Mouse (Mus musculus): ENCODE measurements around the gene Slc25a4. TPM values are rescaled to one million over a fixed set of nuclear protein-coding genes. Genes with fewer than 3 reads are reported as not detected.
A peak's percentile ranks its signal among the peaks of the same experiment; 100 is the strongest.
"Not testable (repeated sequence)": the region's sequence is repeated elsewhere in the genome, so short reads cannot be mapped to it uniquely, and the experiment has no call there.

Slc25a4 gene
- polyA plus RNA-seq, 1 experiment from 2014 or later: 710 TPM

DNA sequence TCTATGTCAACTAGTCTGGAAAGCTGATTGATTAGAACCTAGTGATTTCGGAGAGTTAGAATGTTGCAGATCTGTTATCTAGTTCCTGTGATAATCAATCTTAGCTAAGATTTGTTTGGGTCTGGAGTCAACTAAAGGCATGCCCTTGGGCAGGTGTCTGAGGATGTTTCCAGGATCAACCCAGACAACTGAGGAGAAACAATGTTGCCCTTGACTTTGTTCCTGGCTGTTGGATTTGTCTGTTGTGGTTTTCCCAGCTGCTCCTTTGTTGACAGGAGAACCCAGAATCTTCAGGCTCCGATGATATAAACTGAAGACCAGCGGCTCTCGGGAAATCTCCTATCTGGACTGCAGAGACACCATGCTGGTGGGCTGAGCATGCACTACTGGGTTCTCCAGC lies 23.7 kb upstream of the Slc25a4 start:
- H3K36me3 ChIP-seq (ENCODE audit: control insufficient read depth, insufficient read depth): no peaks in the 10 kb centered on the region
- H3K27ac ChIP-seq (ENCODE audit: low read length): no peak overlapping the region
- whole genome bisulfite sequencing: 90% methylated on average over 4 of the region's 4 CpGs
- no peaks in the 10 kb centered on the region for H3K9me3 ChIP-seq (ENCODE audit: control insufficient read depth, low read length)
- no peak overlapping the region for H3K4me3 ChIP-seq (replicated peaks; ENCODE audit: low read length)
- H3K27me3 ChIP-seq (replicated peaks; ENCODE audit: control insufficient read depth, insufficient read depth, low read length): 0 out of 2 replicates have a peak, but pooled peaks cover under 1% of the 10 kb centered on the region
- no peak overlapping the region for H3K4me2 ChIP-seq (ENCODE audit: low read length)
- ATAC-seq: no peak
- no peak overlapping the region for H3K9ac ChIP-seq (replicated peaks; ENCODE audit: low read depth, low read length)
- H3K4me1 ChIP-seq (replicated peaks; ENCODE audit: control insufficient read depth, insufficient read depth, low read length): no peaks in the 10 kb centered on the region

DNA sequence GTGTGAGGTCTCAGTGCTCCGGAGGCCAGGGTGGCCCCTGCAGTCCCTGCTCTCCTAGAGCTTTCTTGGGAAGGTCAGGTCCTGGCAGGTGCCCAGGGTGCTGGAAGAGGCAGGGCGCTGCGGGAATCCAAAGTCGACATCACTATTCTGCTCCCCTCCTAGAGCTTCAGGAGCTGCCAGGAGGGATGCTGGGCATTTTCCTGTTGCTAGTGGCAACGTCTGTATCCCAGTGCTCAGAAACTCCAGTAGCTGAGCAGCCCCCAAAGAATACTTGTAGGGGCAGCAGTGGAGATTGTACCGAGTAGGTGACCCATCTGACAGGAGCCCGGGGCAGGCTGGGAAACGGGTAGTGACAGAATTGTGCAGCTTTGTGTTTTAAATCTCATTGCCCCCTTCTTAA lies 21.7 kb upstream of the Slc25a4 start:
- ATAC-seq: peak; percentile 36; the same call in 1 of the 2 replicates
- no peak overlapping the region for H3K4me2 ChIP-seq (ENCODE audit: low read length)
- 45% methylated on average over 8 of the region's 8 CpGs for WGBS

DNA sequence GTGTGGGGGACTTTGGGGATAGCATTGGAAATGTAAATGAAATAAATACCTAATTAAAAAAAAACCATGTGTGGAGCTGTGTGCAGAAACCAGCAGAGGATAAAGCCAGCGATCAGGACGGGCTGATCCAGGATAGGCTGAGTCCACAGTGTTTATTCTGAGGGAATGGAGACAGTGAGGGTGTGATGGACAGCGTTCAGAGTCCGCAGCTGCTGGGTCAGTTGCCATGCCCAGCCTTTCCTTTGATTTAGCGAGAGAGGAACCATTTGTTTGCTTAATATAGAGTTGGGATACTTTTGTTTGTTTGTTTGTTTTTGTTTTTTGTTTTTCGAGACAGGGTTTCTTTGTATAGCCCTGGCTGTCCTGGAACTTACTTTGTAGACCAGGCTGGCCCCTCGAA lies 20.9 kb upstream of the Slc25a4 start:
- not testable (repeated sequence) for H3K27ac ChIP-seq (ENCODE audit: low read length); H3K9ac ChIP-seq (replicated peaks; ENCODE audit: low read depth, low read length); H3K36me3 ChIP-seq (ENCODE audit: control insufficient read depth, insufficient read depth); H3K9me3 ChIP-seq (ENCODE audit: control insufficient read depth, low read length); H3K4me1 ChIP-seq (replicated peaks; ENCODE audit: control insufficient read depth, insufficient read depth, low read length); H3K4me2 ChIP-seq (ENCODE audit: low read length); ATAC-seq; H3K4me3 ChIP-seq (replicated peaks; ENCODE audit: low read length); H3K27me3 ChIP-seq (replicated peaks; ENCODE audit: control insufficient read depth, insufficient read depth, low read length)
- 81% methylated on average over 7 of the region's 7 CpGs for WGBS

More for the DNA sequence above, 21.7 kb upstream of the Slc25a4 start:
- no peak overlapping the region for H3K9ac ChIP-seq (replicated peaks; ENCODE audit: low read depth, low read length)
- H3K4me3 ChIP-seq (replicated peaks; ENCODE audit: low read length): no peak overlapping the region
- no peak overlapping the region for H3K27ac ChIP-seq (ENCODE audit: low read length)
- H3K36me3 ChIP-seq (ENCODE audit: control insufficient read depth, insufficient read depth): no peaks in the 10 kb centered on the region
- no peaks in the 10 kb centered on the region for H3K27me3 ChIP-seq (replicated peaks; ENCODE audit: control insufficient read depth, insufficient read depth, low read length)
- no peaks in the 10 kb centered on the region for H3K4me1 ChIP-seq (replicated peaks; ENCODE audit: control insufficient read depth, insufficient read depth, low read length)
- no peaks in the 10 kb centered on the region for H3K9me3 ChIP-seq (ENCODE audit: control insufficient read depth, low read length)

DNA sequence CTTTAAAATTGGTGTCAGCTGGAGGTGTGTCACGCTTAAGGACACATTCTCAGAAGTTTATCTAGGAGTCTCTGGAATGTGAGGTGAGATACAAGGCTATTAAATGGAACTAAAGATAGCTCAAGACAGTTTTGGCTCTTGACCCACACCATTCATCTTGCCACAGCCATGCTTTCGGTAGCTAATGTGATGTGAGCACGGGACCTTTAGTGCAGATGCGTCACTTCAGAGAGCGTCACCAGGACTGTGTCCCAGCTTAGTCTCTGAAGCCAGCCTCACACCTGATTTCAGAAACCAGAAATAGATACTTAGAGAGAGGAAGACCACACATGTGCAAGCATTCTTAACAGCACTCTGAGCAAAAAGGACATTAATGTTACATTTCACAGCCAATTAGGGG lies 15.5 kb upstream of the Slc25a4 start:
- no peaks in the 10 kb centered on the region for H3K27me3 ChIP-seq (replicated peaks; ENCODE audit: control insufficient read depth, insufficient read depth, low read length)
- no peak overlapping the region for H3K27ac ChIP-seq (ENCODE audit: low read length)
- WGBS: 90% methylated on average over 5 of the region's 5 CpGs
- no peak overlapping the region for H3K4me2 ChIP-seq (ENCODE audit: low read length)
- H3K36me3 ChIP-seq (ENCODE audit: control insufficient read depth, insufficient read depth): no peaks in the 10 kb centered on the region
- no peaks in the 10 kb centered on the region for H3K4me1 ChIP-seq (replicated peaks; ENCODE audit: control insufficient read depth, insufficient read depth, low read length)
- H3K9ac ChIP-seq (replicated peaks; ENCODE audit: low read depth, low read length): no peak overlapping the region
- no peaks in the 10 kb centered on the region for H3K9me3 ChIP-seq (ENCODE audit: control insufficient read depth, low read length)
- ATAC-seq: no peak
- H3K4me3 ChIP-seq (replicated peaks; ENCODE audit: low read length): no peak overlapping the region

DNA sequence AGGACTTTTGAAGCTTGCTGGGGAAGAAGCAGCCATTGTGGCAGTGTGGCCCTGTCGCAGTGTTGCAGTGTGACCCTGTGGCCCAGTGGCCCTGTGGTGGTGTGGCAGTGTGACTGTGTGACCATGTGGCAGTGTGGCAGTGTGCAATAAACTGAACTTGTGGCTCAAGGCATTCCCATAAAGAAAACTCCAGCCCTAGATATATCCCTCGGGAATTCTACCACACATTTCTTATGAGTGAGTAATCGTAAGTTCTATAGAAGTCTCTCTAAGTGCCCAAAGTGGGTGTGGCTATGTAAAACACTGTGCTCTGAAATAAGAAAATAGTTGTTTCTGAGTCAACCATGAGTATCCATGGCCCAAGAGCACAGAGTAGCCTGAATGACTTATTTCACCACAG lies 14.4 kb upstream of the Slc25a4 start:
- no peaks in the 10 kb centered on the region for H3K9me3 ChIP-seq (ENCODE audit: control insufficient read depth, low read length)
- no peak overlapping the region for H3K4me3 ChIP-seq (replicated peaks; ENCODE audit: low read length)
- H3K36me3 ChIP-seq (ENCODE audit: control insufficient read depth, insufficient read depth): no peaks in the 10 kb centered on the region
- WGBS: 78% methylated on average over 3 of the region's 3 CpGs
- ATAC-seq: no peak
- no peaks in the 10 kb centered on the region for H3K4me1 ChIP-seq (replicated peaks; ENCODE audit: control insufficient read depth, insufficient read depth, low read length)
- no peak overlapping the region for H3K9ac ChIP-seq (replicated peaks; ENCODE audit: low read depth, low read length)
- no peaks in the 10 kb centered on the region for H3K27me3 ChIP-seq (replicated peaks; ENCODE audit: control insufficient read depth, insufficient read depth, low read length)
- H3K27ac ChIP-seq (ENCODE audit: low read length): no peak overlapping the region
- no peak overlapping the region for H3K4me2 ChIP-seq (ENCODE audit: low read length)

DNA sequence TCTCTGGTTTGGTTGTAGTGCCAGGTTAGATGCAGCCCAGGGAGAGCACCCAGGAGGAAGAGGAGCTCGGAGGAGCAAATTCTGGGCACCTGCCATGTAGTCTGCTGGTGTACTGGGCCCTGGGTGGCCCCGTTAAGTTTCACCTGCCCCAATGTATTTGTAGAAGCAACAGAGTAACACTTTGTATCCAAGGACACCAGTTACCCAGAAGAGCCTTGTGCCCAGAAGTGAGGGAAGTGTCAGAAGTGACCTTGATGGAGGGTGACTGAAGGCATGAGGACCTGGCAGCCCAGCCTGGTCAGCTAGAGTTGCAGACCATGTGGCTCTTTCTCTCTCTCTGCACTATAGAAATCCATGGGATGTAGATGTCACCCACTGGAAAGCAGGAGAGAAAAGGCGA lies 9.5 kb upstream of the Slc25a4 start:
- Histone ChIP-seq H3K4me2 (ENCODE audit: low read length) (no peak overlapping the region), H3K4me1 (replicated peaks; ENCODE audit: control insufficient read depth, insufficient read depth, low read length) (peaks cover 5% of the 10 kb centered on the region), H3K27me3 (replicated peaks; ENCODE audit: control insufficient read depth, insufficient read depth, low read length) (no peaks in the 10 kb centered on the region), H3K36me3 (ENCODE audit: control insufficient read depth, insufficient read depth) (no peaks in the 10 kb centered on the region), H3K4me3 (replicated peaks; ENCODE audit: low read length) (no peak overlapping the region), H3K27ac (ENCODE audit: low read length) (no peak overlapping the region), H3K9ac (replicated peaks; ENCODE audit: low read depth, low read length) (no peak overlapping the region), H3K9me3 (ENCODE audit: control insufficient read depth, low read length) (no peaks in the 10 kb centered on the region)
- WGBS: 76% methylated on average over 3 of the region's 3 CpGs
- ATAC-seq: no peak

DNA sequence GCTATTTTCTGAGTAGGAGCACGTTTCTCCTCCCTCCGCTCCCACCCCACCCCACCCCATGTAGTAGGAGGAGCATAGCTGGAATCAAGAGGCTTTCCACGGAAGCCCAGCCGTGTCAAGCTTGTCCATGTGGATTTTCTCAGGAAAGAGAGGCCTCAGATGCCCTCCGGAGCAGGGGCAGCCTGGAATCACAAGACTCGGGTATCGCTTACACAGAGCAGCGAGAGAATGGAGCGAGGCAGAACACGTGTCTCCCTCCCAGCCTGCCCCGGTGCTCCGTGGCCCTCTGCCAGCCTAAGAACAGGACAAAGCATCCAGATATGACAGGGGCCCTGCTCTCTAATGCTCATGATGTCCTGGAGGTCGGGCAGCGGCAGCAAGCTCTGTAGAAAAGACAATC lies 5.8 kb upstream of the Slc25a4 start:
- Histone ChIP-seq H3K4me2 (ENCODE audit: low read length) (peak overlapping the region; percentile 81), H3K4me3 (replicated peaks; ENCODE audit: low read length) (peak overlapping the region; percentile 52), H3K4me1 (replicated peaks; ENCODE audit: control insufficient read depth, insufficient read depth, low read length) (peaks cover 6% of the 10 kb centered on the region), H3K36me3 (ENCODE audit: control insufficient read depth, insufficient read depth) (no peaks in the 10 kb centered on the region), H3K27me3 (replicated peaks; ENCODE audit: control insufficient read depth, insufficient read depth, low read length) (no peaks in the 10 kb centered on the region; the same call in 1 of the 2 replicates), H3K27ac (ENCODE audit: low read length) (peak overlapping the region; percentile 65), H3K9me3 (ENCODE audit: control insufficient read depth, low read length) (no peaks in the 10 kb centered on the region), H3K9ac (replicated peaks; ENCODE audit: low read depth, low read length) (peak overlapping the region; percentile 75)
- WGBS: 1% methylated on average over 14 of the region's 14 CpGs
- ATAC-seq: peak; percentile 91

DNA sequence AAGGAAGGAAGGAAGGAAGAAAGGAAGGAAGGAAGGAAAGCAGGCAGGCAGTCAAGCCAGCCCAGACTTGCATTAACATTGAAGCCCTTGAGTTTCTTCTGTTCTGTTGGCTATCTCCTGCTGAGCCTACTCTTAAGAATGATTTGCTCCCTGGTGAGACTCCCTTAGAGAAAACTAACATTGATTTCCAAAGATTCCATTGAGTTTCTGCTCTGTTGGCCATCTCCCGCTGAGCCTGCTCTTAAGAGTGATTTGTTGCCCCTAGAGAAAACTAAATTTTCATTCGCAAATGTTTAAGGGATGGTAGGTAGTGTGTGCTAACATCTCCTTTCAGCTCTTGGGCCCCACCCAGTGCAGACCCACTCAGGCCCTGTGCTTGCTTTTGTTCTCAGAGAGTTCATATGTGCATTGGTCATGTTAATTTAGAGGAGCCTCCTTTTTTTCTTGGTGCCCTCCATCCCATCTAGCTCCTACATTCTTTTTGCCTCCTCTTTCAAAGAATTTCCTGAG lies 2.9 kb upstream of the Slc25a4 start:
- H3K4me2 ChIP-seq (ENCODE audit: low read length): no peak overlapping the region
- no peak overlapping the region for H3K27ac ChIP-seq (ENCODE audit: low read length)
- 25% methylated on average over 2 of the region's 2 CpGs for WGBS
- no peaks in the 10 kb centered on the region; the same call in 1 of the 2 replicates for H3K27me3 ChIP-seq (replicated peaks; ENCODE audit: control insufficient read depth, insufficient read depth, low read length)
- no peak overlapping the region for H3K9ac ChIP-seq (replicated peaks; ENCODE audit: low read depth, low read length)
- H3K4me1 ChIP-seq (replicated peaks; ENCODE audit: control insufficient read depth, insufficient read depth, low read length): peaks cover 21% of the 10 kb centered on the region
- no peak for ATAC-seq
- peaks cover under 1% of the 10 kb centered on the region; the same call in 1 of the 2 replicates for H3K36me3 ChIP-seq (ENCODE audit: control insufficient read depth, insufficient read depth)
- no peak overlapping the region for H3K4me3 ChIP-seq (replicated peaks; ENCODE audit: low read length)
- H3K9me3 ChIP-seq (ENCODE audit: control insufficient read depth, low read length): no peaks in the 10 kb centered on the region

DNA sequence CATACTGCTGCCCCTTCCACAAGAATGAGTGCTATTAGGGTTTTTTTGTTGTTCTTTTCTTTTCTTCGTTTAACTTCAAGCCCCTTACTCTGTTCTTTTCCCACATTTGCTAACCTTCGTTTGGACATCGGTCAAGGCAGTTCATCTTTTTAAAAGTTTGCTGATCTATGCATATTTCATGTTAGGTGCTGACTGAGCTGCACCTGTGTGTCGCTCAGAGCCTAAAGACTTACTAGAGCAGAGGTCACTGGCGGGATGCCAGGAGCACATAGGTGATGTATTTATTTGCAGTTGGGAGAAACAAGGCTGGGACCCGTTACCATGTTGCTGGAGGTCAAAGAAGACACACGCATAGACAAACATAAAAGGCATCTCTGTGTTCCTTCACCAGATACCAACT lies 1.1 kb upstream of the Slc25a4 start:
- H3K9ac ChIP-seq (replicated peaks; ENCODE audit: low read depth, low read length): no peak overlapping the region
- H3K4me1 ChIP-seq (replicated peaks; ENCODE audit: control insufficient read depth, insufficient read depth, low read length): peaks cover 30% of the 10 kb centered on the region
- 39% methylated on average over 7 of the region's 7 CpGs for WGBS
- ATAC-seq: no peak
- H3K9me3 ChIP-seq (ENCODE audit: control insufficient read depth, low read length): no peaks in the 10 kb centered on the region
- no peak overlapping the region for H3K4me3 ChIP-seq (replicated peaks; ENCODE audit: low read length)
- H3K27ac ChIP-seq (ENCODE audit: low read length): no peak overlapping the region; the same call in 1 of the 2 replicates
- peaks cover 12% of the 10 kb centered on the region for H3K36me3 ChIP-seq (ENCODE audit: control insufficient read depth, insufficient read depth)
- H3K27me3 ChIP-seq (replicated peaks; ENCODE audit: control insufficient read depth, insufficient read depth, low read length): no peaks in the 10 kb centered on the region; the same call in 1 of the 2 replicates
- no peak overlapping the region for H3K4me2 ChIP-seq (ENCODE audit: low read length)

DNA sequence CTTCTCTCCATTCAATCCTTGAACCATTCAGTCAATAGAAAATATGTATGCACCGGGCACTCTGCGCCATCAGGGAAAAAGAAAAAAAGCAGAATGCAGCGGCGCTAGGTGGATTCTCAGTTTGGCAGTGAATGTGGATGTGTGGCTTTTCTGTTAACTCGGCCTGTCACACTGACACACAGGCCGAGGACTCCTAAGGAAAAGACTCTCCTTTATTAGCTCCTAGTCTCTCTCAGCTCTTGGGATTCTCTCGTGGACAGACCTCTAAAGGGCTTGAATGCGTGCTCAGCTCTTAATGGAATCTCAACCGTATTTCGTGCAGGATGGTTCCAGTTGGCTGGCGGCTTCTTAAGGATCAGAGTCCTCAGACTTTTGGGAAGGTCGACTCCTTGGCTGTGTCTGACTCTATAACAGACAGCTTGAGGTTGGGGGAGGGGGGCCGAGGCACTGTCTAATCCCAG lies 557 bp upstream of the Slc25a4 start:
- Histone ChIP-seq H3K36me3 (ENCODE audit: control insufficient read depth, insufficient read depth) (peaks cover 16% of the 10 kb centered on the region), H3K4me2 (ENCODE audit: low read length) (peak overlapping the region; percentile 88), H3K9ac (replicated peaks; ENCODE audit: low read depth, low read length) (peak overlapping the region; percentile 95), H3K4me1 (replicated peaks; ENCODE audit: control insufficient read depth, insufficient read depth, low read length) (peaks cover 25% of the 10 kb centered on the region), H3K27ac (ENCODE audit: low read length) (peak overlapping the region; percentile 98), H3K9me3 (ENCODE audit: control insufficient read depth, low read length) (no peaks in the 10 kb centered on the region), H3K27me3 (replicated peaks; ENCODE audit: control insufficient read depth, insufficient read depth, low read length) (no peaks in the 10 kb centered on the region; the same call in 1 of the 2 replicates), H3K4me3 (replicated peaks; ENCODE audit: low read length) (peak overlapping the region; percentile 87)
- WGBS: 7% methylated on average over 13 of the region's 13 CpGs
- no peak for ATAC-seq

Measured in forebrain, embryonic 16.5 days (tissue).